Mouse (Mus musculus): ENCODE measurements around the gene Tnnt2. TPM values are rescaled to one million over a fixed set of nuclear protein-coding genes. Genes with fewer than 3 reads are reported as not detected.

Tnnt2 gene
- polyA plus RNA-seq, 1 experiment, result 1.9 TPM

GRCm38 (mm10) chr1:135891424-135892216 lies 55.5 kb downstream of the Tnnt2 start:
- no peak for DNase-seq (ENCODE audit: low read depth, low spot score)
- 40% methylated on average over 11 of the region's 11 CpGs for WGBS

- WGBS, result 45% methylated on average over 6 of the region's 6 CpGs
- no peak for DNase-seq (ENCODE audit: low read depth, low spot score)
These were observed 56.1 kb downstream of the Tnnt2 start for GRCm38 (mm10) chr1:135892233-135892632.

DNA sequence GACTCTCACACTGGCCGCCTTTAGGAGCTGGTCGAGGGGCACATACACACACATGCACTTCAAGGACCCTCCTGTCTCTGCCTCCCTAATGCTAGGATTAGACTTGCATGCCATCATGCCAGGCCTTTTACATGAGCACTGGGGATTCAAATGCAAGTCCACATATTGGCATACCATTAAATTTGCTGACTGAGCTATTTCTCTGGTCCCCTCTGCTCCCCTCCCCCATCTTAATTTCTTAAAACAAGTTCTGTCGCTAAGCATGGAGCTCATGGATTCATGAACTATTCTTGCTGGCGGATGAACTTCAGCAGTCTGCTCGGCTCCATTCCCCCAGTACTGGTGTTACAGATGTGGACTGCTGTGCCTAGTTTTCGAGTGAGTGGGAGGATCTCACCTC lies 56.6 kb downstream of the Tnnt2 start:
- 89% methylated on average over 6 of the region's 6 CpGs for WGBS

DNA sequence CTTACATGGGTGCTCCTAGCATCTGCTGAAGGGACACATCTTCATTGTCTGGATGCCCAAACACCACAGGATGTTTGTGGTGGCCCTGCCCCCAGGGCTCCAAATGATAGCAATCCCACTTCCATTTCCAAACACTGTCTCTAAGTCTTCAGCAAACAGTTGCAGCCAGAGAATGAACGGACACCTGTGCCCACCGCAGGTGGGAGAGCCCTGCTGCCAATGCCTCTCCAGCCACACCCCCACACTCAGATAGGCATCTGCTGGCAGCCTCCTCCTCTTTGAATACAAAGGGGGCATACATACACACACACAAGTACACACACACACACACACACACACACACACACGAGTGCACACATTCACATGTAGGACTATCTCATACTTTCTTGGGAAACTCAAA lies 57.2 kb downstream of the Tnnt2 start:
- DNase-seq (ENCODE audit: low read depth, low spot score), result no peak
- 62% methylated on average over 3 of the region's 3 CpGs for WGBS

More for the DNA sequence above, 56.6 kb downstream of the Tnnt2 start:
- no peak for DNase-seq (ENCODE audit: low read depth, low spot score)

DNA sequence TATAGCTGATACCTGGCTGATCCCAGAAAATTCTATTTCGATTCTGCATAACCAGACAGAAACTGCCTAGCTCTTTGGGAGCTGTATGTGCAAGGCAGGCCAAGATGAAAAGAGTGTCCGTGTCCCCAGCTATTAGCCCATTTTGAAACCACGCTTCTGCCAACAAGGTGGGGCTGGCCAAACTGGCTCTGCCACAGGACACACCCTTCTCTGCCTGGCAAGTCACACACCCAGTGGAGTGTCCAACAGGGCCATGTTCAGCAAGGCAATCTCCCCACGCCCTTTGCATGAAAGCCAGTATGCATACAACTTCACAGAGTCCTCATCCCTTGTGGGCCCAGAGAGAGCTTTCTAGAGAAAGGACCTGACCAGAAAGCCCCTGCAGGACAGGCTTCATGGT lies 59.2 kb downstream of the Tnnt2 start:
- peak; percentile 60 for DNase-seq (ENCODE audit: low read depth, low spot score)

GRCm38 (mm10) chr1:135899295-135899694 lies 63.1 kb downstream of the Tnnt2 start:
- no peak for DNase-seq (ENCODE audit: low read depth, low spot score)
- 92% methylated on average over 6 of the region's 6 CpGs for WGBS

More for the DNA sequence above, 59.2 kb downstream of the Tnnt2 start:
- WGBS, result 35% methylated on average over 4 of the region's 4 CpGs

DNA sequence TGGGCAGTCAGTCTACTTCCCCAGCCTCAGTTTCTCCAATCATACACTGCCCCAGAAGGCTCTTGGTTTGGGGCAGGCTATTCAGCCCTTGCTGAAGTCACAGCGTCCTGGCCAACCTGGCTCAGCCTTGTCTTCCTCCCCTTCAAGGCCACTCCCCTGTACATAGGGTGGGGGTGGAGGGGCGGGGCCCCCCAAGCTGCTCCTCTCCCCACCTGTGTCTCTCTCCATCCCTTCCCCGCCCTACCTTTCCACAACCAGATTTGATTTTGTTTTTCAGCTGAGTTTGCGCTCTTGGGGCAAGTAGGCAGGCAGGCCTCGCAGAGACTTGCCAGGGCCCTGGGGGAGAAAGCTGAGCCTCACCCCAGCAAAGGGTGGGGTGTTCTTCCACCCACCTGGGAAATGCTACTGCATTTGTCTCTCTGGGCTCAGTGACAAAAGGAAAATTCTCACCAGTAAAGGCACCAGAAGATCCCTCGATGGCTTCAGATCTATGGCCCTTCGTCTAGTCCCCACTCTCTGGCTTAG lies 63.9 kb downstream of the Tnnt2 start:
- no peak for DNase-seq (ENCODE audit: low read depth, low spot score)
- WGBS, result 50% methylated on average over 7 of the region's 7 CpGs

Other genes starting within 250 kb of the Tnnt2 start
- gene Nav1, start 229.1 kb upstream of the Tnnt2 start, polyA plus RNA-seq (2012; rRNA removed), result 5.3 and 8.7 TPM in 2 replicates
- 380 and 490 TPM in 2 replicates for gene Csrp1, start 116.3 kb upstream of the Tnnt2 start, polyA plus RNA-seq (2012; rRNA removed)
- gene Phlda3, start 70.2 kb upstream of the Tnnt2 start, polyA plus RNA-seq (2012; rRNA removed), result 14.4 and 16.7 TPM in 2 replicates
- 0.66 and 1.3 TPM in 2 replicates for gene Tnni1, start 56.9 kb upstream of the Tnnt2 start, polyA plus RNA-seq (2012; rRNA removed)
- 281 and 293 TPM in 2 replicates for gene Lad1, start 17.8 kb upstream of the Tnnt2 start, polyA plus RNA-seq (2012; rRNA removed)
- 15.1 and 19.9 TPM in 2 replicates for gene Pkp1, start 82.9 kb downstream of the Tnnt2 start, polyA plus RNA-seq (2012; rRNA removed)
- 0.16 TPM in 1 of 2 replicates, not detected in the other for gene Igfn1, start 170.0 kb downstream of the Tnnt2 start, polyA plus RNA-seq (2012; rRNA removed)
- gene Tmem9, start 171.8 kb downstream of the Tnnt2 start, polyA plus RNA-seq (2012; rRNA removed), result 23.1 and 28.7 TPM in 2 replicates
- not detected in 2 replicates for gene Ascl5, start 214.4 kb downstream of the Tnnt2 start, polyA plus RNA-seq (2012; rRNA removed)
- 2.9 and 3.3 TPM in 2 replicates for gene Cacna1s, start 216.4 kb downstream of the Tnnt2 start, polyA plus RNA-seq (2012; rRNA removed)